Mouse (Mus musculus) kidney, postnatal 10 days (tissue): ENCODE measurements at regions not wholly inside any gene's neighbourhood (a gene's known extent, or its start where the extent isn't known, plus 50 kb on each side); places are given as distances from the start of the nearest gene placed in this dataset.

Experiments
- DNase-seq: peaks from one replicate; pipeline ENCODE4 v3.0.0; 2021; ENCODE audit warnings: mixed read lengths

- DNase-seq: no peak
These were observed 131.8 kb upstream of the Gm26897 start for GRCm38 (mm10) chr5:111601711-111602521.

DNA sequence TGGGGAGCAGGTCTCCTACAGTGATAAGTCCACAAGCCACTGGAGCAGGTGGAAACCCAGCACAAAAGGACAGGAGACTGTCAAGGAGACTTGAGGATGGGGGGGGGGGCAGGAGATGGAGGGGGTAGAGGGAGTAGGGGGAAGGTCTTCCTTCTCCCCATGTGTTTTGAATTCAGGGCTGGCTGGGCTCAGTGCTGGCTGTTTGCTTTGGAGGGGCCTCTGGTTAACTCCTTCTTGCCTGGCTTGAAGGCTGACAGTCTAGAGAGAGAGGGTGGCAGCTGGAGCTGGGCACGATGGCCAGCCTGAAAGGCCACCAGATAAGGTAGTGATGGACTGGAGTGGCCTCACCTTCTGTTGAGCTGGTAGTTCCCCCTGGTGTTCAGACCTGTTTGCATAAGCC, 120.0 kb upstream of the Gm26897 start:
- no peak for DNase-seq

GRCm38 (mm10) chr5:111619974-111620373, 113.8 kb upstream of the Gm26897 start:
- DNase-seq: peak; percentile 62

GRCm38 (mm10) chr5:111620626-111621025, 113.1 kb upstream of the Gm26897 start:
- no peak for DNase-seq

GRCm38 (mm10) chr5:111622481-111622880, 111.2 kb upstream of the Gm26897 start:
- no peak for DNase-seq

GRCm38 (mm10) chr5:111626273-111626798, 107.4 kb upstream of the Gm26897 start:
- no peak for DNase-seq

GRCm38 (mm10) chr5:111630313-111630844, 103.3 kb upstream of the Gm26897 start:
- DNase-seq: no peak

GRCm38 (mm10) chr5:111631572-111632161, 102.1 kb upstream of the Gm26897 start:
- DNase-seq: peak; percentile 63

DNA sequence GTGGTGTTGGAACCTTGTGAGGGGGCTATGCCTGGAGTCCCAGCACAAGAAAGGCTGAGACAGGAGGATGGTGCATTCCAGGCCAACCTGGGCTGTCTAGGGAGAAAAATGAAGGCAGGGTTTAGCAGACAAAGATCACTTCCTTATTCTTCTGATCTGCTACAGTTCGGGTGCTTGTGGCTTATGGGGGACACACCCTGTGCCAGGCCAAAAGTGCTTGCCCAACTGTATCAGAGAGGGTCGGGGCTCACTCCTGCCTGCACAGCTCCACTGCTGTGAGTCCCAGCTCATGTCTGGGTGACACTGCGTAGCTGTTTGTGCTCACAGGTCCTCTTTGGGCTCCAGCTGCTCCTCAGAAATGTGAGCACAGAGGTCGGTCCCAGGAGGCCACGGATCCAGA, 98.6 kb upstream of the Gm26897 start:
- DNase-seq: no peak

DNA sequence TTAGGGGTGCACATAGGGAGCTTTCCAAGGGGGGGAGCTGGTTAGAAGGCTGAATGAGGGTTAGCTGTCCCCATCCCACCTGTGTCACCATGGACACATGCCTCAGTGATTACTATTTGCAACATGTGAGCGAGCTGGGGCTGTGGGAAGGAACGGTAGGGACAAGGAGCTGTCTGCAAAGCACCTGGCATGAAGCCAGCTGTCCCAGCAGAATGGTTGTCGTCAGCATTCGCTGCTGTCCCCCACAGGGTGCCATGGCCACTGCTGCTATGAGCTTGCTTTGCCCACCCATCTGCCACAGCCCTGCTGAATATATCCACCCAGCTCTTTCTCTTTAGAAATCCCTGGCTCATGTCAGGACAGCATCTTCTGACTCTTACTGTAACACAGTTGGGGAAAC, 96.8 kb upstream of the Gm26897 start:
- peak; percentile 42 for DNase-seq

DNA sequence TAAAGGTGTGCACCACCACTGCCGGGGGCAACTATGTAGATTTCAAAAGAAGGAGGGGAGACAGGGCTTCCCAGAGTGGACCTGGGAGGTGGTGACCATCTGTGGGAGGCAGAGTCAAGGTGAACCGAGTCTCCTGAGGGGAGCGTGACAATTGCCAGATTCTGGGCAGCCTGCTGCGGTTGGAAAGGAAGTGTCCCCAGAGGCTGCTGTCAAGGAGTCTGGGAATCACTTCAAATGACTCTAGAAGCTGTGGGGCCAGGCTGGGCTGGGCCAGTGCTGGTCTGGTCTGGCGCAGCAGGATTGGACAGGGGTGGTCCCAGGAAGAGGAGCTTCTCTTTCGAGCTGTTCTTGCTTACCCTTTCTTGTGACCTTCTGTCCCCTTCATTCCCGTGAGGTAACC, 95.4 kb upstream of the Gm26897 start:
- no peak for DNase-seq

DNA sequence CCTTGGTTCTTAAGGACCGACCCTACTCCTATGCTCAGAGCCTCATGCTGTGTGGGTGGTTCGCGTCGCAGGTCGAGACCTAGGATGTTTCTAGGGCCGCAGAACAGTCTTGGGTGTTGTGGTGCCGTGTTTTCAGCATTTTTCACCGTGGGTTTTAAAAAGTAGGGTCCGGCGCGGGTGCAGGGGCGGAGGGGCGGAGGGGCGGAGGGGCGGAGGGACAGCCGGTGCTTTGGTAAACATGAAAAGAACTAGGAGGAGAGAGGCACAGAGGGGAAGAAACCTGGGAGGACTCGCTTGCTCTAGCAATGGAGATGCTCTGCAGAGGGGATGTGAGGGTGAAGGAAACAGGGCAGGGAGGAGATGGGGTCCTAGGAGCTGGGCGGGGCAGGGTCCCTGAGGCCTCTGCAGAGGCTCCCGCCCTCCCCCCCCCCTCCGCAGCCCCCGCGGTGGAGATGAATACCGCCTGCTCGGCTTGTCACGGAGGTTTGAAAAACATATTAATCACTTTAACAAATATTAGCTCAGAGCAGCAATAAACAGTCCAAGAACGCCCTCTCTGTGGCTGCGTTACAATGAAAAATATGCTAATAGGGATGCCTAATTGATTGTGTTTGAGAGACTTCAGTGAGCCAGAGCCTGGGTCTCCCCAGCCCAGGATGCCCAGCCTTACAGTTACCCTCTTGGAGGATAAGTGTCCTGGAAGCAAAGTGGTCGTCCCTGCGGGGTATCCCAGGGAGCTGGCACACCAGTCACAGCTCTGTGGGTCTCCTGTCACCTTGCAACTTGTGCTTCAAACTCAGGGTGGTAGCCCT, 94.0 kb upstream of the Gm26897 start:
- DNase-seq: peak; percentile 32

GRCm38 (mm10) chr5:111640976-111641375, 92.7 kb upstream of the Gm26897 start:
- peak; percentile 56 for DNase-seq

DNA sequence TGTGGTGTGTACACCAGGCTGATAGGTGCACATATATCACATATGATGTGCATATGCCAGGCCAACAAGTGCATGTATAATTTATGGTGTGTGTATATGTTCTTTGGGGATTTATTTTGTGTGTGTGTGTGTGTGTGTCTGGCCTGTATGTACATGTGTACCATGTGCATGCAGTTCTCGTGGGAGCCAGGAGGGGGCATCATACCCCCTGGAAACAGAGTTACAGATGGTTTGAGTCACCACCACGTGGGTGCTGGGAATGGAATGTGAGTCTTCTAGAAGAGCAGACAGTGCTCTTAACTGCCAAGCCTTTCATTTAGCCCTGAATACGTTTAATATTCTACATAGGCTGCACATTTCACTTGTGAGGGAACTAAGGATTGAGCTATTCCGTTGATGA, 92.0 kb upstream of the Gm26897 start:
- no peak for DNase-seq

- no peak for DNase-seq
These were observed 89.6 kb upstream of the Gm26897 start for GRCm38 (mm10) chr5:111644142-111644541.

DNA sequence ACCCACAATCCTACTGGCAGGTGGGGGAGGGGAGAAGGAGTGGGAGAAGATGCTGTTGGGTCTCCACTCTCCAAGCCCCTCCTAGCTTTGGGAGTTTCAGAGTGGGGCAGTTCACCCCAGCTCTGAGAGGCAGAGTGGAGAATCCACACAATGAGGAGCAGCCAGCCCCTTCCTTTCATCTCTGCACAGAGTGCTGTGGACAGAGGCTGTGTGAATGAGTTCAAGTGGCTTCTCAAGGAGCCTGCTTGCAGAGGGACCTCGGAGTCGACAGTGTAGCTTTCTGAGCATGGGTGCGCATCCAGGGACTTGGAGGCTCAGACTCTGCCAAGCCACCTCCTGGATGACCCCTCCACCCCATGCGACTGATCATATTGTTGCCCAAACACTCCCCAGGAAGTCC, 88.9 kb upstream of the Gm26897 start:
- DNase-seq: no peak

GRCm38 (mm10) chr5:111647686-111648200, 86.0 kb upstream of the Gm26897 start:
- peak; percentile 39 for DNase-seq

DNA sequence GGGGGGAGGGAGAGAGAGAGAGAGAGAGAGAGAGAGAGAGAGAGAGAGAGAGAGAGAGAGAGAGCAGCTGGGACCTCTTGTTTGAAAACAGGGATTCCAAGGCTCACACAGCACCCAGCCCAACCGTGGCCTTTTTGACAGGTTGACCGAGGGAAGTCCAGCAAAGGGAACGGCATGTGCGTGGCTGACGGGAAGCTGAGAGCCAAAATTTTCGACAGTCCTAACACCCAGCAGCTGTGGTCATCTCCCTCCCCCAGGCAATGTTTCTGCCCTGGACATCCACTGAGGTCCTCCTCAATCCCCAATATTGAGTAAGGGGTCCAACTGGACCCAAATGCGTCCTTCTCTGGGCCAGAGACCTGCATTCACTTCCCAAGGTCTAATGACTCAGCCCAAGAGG, 85.2 kb upstream of the Gm26897 start:
- DNase-seq: peak; percentile 71

- DNase-seq: peak; percentile 88
These were observed 84.7 kb upstream of the Gm26897 start for GRCm38 (mm10) chr5:111649012-111649411.

DNA sequence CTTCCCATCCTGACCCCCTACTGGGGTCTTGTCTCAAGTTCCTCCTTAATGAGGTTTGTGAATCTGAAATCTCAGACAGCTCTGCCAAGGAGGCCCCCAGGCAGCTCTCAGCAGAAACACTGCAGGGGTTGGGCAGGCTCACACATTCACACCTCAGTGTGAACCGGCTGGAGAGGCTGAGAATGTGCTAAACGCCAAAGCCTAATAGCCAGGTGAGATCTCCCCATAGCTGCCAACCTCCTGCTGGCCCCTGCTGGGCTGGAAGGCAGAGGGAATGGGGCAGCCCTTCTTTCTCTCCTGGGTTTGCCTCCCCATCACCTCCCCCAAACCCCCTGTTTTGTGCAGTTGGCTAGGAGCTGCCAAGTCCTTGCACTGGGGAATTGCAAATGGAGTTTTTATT, 81.3 kb upstream of the Gm26897 start:
- no peak for DNase-seq

- DNase-seq: no peak
These were observed 77.3 kb upstream of the Gm26897 start for GRCm38 (mm10) chr5:111656436-111656835.

- DNase-seq: peak; percentile 44
These were observed 75.8 kb upstream of the Gm26897 start for GRCm38 (mm10) chr5:111657759-111658429.
